Mouse (Mus musculus) WW6 (cell line): ENCODE data around the gene Prg2.

Experiments
- DNase-seq: peaks from one replicate; pipeline ENCODE4 v3.0.0-alpha.2; 2013; ENCODE audit warnings: low read depth, low spot score

Prg2 gene

DNA sequence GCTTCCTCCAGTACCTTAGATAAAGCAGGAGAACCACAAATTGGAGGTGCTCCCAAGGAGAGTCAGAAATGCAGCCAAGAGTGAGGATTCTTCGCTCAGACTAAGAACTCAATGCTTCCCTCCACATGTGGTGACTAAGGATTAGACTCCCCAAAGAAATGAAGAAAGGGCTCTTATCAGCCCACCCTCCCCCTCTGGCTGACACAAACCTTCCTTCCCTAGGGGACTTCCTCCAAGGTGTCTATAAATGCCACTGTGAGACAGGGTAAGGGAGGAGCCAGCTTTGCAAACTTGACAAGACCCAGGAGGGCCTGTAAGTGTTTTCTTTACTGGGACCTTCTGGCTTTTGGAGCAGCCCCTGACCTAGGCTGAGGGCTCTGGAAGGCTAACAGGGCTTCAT is at the start of gene Prg2:
TSS of gene Prg2 (plus strand) at position 274 of the 400 bp plus-strand sequence.
- no peak for DNase-seq

- no peak for DNase-seq
Observed at GRCm38 (mm10) chr2:84933992-84934648, 46.1 kb upstream of the Prg2 start.

DNA sequence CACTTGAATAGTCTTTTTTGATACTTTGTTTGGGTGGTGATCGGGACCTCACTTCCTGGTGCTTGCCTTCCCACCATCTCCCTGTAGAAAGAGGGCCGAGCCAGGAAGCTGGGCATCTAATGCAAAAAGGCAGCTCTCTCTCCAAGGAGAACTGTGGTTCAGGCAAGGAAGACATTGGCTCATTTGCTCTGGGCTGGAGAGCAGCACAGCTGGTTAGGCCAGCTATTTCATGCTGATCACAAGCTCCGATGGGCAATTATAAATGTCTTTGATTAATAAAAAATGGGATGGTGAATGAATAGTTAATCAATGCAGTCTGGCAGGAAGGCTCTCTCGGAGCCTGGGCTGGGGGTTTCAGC is 45.6 kb upstream of the Prg2 start:
- DNase-seq: no peak

- DNase-seq: no peak
Observed at GRCm38 (mm10) chr2:84935065-84935464, 45.2 kb upstream of the Prg2 start.

GRCm38 (mm10) chr2:84936474-84937429 is 43.5 kb upstream of the Prg2 start, which contains the start of gene Slc43a3:
Gene Slc43a3 (plus strand): TSS chr2:84936579.
- peak; percentile 24 for DNase-seq

- no peak for DNase-seq
Observed at GRCm38 (mm10) chr2:84937491-84938150, 42.6 kb upstream of the Prg2 start.

DNA sequence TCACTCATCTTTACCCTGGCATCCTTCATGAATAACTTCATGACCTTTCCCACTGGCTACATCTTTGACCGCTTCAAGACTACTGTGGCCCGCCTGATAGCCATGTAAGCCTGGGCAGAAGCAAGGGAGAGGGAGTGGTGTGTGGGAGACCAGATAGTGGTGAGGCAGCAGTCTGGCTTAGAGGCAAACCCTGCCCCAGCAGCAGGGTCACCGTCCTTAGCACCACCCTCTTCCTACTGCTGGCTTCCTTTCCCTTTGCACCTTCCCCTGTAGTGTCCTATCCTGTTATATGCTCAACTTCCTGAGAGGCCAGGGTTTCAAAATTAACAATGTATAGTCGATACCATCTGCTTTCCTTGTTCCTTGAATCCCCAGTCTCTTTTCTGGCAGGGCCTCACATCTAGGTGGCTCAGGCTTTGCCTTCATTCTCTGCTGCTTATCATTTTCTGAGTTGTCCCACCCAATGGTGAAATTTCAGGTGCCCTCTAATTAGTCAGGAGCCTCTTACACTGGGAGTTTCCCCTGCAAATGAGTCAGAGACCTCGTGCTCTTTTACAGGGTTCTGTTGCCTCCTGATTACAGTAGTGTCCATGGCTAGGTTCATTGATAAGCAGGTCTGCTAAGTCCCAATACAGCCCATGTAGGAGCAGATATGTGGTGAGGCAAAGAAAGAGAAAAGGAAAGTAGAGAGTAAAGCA is 41.9 kb upstream of the Prg2 start:
- DNase-seq: no peak

DNA sequence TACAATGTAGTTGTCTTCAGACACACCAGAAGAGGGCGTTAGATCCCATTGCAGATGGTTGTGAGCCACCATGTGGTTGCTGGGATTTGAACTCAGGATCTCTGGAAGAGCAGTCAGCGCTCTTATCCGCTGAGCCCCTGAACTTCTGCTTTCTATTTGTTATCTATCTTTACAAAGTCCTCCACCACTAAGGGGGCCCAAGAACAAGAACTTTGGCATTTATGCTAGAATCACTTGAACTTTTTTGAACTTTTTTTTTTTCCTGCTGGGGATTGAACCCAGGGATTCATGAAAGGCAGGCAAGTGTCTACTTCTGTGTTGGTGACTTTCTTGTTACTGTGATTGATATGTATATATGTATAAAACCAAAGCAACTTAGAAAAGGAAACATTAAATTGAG is 41.0 kb upstream of the Prg2 start:
- DNase-seq: no peak

- DNase-seq: no peak
Observed at GRCm38 (mm10) chr2:84939711-84940110, 40.5 kb upstream of the Prg2 start.

DNA sequence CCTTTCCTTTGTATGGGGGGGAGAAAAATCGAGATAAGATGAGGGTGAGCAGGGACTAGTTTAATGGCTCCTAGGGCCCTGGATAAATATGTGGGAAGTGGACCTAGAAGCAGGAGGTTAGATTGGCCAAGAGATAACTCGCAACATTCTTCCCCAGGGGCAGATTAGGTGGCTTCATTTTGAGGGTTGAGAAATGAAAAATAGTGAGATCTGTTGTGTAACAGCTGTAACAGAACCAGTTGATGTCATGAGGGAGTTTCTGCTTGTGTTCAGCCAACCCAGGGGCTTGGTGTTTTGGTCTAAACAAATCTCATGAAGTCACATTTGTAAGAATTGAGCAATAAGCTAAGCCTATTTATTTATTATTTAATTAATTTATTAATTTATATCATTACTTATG is 38.9 kb upstream of the Prg2 start:
- no peak for DNase-seq

DNA sequence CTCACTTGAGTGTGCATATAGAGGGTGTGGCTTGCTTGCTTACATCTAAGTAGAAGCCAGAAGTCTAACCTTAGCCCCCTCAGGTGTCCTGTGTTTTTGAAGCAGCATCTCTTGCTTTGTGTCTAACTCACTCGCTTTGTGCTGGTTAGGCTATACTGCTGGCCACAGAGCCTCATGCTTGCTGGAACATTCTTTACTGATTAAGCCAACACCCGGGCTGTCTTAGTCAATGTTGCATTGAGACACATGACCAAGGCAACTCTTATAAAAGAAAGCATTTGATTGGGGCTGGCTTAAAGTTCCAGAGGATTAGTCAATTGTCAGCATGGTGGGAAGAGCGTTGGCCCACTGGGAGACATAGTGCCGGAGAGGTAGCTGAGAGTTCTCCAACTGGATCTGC is 38.5 kb upstream of the Prg2 start:
- DNase-seq: no peak

- DNase-seq: no peak
Observed at GRCm38 (mm10) chr2:84947154-84947771, 33.0 kb upstream of the Prg2 start.

GRCm38 (mm10) chr2:84948252-84948651 is 32.0 kb upstream of the Prg2 start:
- DNase-seq: no peak

- no peak for DNase-seq
Observed at GRCm38 (mm10) chr2:84948721-84949120, 31.5 kb upstream of the Prg2 start.

DNA sequence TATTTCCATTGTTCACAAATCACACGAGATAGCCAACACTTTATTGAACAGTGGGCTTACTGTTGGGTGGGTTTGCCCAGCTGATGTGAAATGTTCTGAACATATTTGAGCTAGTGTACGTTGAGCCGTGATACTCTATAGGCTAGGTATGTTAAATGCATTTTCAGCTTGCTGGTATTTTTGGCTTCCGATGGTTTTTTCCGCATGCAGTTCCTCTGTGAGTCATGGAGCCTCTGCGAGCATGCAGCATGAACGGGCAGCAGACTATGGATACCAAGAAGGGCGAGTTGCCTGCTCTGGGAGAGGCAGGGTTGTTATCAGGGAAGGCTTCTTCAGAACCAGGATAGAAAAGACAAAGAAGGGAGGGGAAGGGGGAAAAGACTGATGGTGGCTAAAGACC is 29.2 kb upstream of the Prg2 start:
- no peak for DNase-seq

- no peak for DNase-seq
Observed at GRCm38 (mm10) chr2:84952251-84952650, 28.0 kb upstream of the Prg2 start.

DNA sequence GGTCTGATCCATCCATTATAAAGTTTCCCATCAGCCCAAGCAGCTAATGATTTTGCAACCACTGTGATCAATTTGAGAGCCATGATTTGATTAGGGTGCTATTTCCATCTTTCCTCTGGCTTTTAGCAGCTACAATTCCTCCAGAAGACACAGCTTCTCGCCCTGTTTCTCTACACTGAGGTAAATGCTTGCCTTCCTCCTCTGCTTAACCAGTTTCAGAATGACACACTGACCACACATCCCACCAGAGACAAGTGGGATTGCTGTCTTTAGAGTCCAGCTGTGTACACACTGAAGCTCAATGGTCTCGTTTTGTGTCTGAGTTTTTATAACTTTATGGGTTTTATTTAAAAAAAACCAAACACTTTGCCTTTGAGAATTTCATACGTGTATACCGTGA is 27.6 kb upstream of the Prg2 start:
- DNase-seq: no peak

- no peak for DNase-seq
Observed at GRCm38 (mm10) chr2:84955435-84955834, 24.8 kb upstream of the Prg2 start.

DNA sequence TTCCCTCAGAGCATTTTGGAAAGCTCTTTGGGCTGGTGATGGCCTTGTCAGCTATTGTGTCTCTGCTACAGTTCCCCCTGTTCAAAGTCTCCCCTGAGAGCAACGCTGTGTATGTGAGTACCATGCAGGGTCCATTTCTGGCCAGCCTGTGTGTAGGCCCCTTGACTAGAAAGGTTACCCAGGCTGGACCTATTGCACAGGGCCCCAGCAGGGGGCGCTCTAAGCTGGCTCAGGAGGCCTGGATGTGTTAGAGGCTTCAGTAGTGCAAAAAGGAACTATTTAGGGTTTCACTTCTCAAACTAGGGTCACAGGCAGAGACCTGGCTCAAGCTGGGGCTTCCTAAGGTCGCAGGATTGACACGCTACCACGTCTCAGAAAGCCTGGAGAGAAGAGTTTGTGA is 24.0 kb upstream of the Prg2 start:
- no peak for DNase-seq

DNA sequence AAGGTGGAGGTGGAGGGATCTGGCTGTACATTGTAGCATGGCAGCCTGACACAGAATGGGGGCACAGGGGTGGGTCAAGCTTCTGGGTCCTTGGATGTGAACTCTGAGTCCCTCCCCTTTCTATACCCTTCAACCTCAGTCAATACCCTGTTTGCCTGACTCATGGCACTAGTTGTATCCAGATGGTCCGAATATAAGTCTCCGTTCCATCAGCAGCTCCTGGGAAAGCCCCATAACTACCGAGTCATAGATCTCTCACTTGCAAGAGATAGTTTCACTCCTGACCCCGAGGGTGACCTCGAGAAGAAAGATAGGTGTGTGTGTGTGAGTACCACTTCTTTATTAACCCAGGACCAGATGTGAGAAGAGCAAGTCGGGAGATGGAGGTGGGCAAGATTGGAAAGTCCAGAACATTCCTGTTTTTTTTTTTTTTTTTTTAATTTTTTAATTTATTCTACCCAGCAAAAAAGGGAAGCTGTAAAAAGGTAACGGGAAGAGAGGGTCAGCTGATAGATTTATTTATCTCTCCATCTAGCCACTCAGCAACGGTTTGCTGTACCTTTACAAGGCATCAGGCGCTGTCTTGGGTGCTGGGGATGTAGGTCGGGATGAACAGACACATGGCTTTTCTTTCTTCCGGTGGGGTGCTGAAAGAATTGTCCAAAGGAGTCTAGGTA is 21.5 kb upstream of the Prg2 start:
- DNase-seq: no peak

DNA sequence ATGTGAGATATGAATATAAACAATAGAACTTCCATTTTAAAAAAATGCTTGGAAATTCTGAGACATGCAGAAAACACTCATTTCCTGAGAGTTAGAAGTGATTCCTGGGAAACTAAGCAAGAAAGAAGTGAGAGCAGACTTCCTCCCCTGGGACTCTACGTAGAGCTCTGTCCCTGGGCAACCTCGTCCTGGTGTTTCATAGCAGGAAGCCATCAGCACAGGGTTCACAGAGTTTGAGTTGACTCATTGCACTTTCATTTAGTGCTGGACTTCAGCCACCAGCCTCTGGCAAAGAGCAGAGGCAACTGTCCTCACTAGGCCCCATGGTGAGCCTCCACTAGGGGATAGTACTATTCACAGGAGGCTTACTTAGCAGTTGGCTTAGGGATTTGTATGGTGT is 19.0 kb upstream of the Prg2 start:
- no peak for DNase-seq
